Mouse (Mus musculus): ENCODE measurements around the gene Cga. TPM values are rescaled to one million over a fixed set of nuclear protein-coding genes. Genes with fewer than 3 reads are reported as not detected.
"Not testable (repeated sequence)": the region's sequence is repeated elsewhere in the genome, so short reads cannot be mapped to it uniquely, and the experiment has no call there.

The Cga gene
- polyA plus RNA-seq, 1 experiment from 2014 or later, result not detected

DNA sequence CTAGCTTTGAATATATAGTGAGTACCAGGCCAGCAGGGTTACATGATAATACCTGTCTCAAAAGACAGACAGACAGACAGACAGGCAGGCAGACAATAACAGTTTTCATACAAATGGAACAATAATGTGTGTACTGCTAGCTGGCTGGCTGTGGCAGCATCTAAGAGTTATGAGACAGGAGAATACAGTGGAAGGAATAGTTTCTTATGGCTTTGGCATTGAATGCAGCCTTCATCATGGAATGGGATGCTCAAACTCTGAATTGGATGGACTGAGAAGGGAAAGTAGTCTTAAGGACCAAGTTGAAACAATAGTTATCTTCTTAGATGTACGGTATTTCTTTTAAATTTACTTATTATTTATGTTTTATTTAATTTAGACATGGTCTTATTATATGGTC, 5.7 kb downstream of the Cga start:
- Histone ChIP-seq H3K4me3 (ENCODE audit: low read depth, low read length) (no peak overlapping the region), H3K9ac (ENCODE audit: low read depth, low read length) (no peak overlapping the region), H3K4me2 (replicated peaks; ENCODE audit: low read depth) (no peak overlapping the region), H3K4me1 (replicated peaks; ENCODE audit: control insufficient read depth, insufficient read depth, low read length) (no peaks in the 10 kb centered on the region), H3K27me3 (replicated peaks; ENCODE audit: control insufficient read depth, insufficient read depth, low read length) (no peaks in the 10 kb centered on the region), H3K9me3 (ENCODE audit: control insufficient read depth) (no peaks in the 10 kb centered on the region), H3K27ac (ENCODE audit: low read depth, low read length) (no peak overlapping the region), H3K36me3 (ENCODE audit: control insufficient read depth, insufficient read depth) (no peaks in the 10 kb centered on the region)
- whole genome bisulfite sequencing, result 95% methylated on average over 1 of the region's 1 CpGs
- no peak for TF ChIP-seq CTCF (IDR thresholded peaks at IDR 0.05; ENCODE audit: low read depth)
- ATAC-seq, result no peak

DNA sequence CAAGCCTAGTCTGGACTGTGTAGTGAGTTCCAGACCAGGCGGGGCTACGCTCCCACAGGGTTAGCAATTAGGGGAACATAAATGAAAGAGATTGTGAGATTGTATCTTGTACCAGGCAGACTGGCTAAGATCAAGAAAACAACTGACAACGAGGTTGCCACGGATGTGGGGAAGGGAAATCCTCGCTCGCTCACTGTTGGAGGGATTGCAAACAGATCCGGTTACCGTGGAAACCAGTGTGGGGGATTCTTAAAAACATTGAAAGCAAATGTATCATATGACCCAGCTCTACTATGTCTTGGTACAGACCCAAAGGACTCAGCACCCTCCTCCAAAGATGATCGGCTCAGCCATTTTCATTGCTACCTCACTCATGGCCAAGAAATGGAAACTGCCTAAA, 6.6 kb downstream of the Cga start:
- no peak for ATAC-seq
- Histone ChIP-seq H3K27ac (ENCODE audit: low read depth, low read length) (no peak overlapping the region), H3K9me3 (ENCODE audit: control insufficient read depth) (no peaks in the 10 kb centered on the region), H3K4me2 (replicated peaks; ENCODE audit: low read depth) (no peak overlapping the region), H3K36me3 (ENCODE audit: control insufficient read depth, insufficient read depth) (no peaks in the 10 kb centered on the region), H3K4me3 (ENCODE audit: low read depth, low read length) (no peak overlapping the region), H3K27me3 (replicated peaks; ENCODE audit: control insufficient read depth, insufficient read depth, low read length) (no peaks in the 10 kb centered on the region), H3K4me1 (replicated peaks; ENCODE audit: control insufficient read depth, insufficient read depth, low read length) (no peaks in the 10 kb centered on the region), H3K9ac (ENCODE audit: low read depth, low read length) (no peak overlapping the region)
- WGBS, result 46% methylated on average over 9 of the region's 9 CpGs
- TF ChIP-seq CTCF (IDR thresholded peaks at IDR 0.05; ENCODE audit: low read depth), result no peak

DNA sequence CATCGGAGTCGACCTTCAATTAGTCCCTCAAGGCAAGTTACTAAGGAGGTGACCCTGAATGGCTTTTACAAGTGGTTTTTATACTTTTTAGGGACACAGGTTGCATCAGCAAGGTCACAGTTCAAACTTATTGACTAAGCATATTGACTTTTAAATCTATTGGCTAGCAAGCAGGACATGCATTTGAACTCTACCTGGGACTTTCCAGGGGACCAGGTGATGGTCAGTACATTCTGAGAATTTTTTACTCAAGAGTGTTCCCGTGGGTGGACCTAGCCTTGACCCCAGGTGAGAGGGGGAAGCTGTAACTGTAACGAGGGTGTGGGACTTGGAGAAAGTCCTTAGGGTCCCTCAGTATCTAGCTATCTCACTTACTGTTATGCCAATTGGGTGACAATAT, 7.6 kb downstream of the Cga start:
- Histone ChIP-seq H3K9ac (ENCODE audit: low read depth, low read length) (no peak overlapping the region), H3K4me3 (ENCODE audit: low read depth, low read length) (no peak overlapping the region), H3K27ac (ENCODE audit: low read depth, low read length) (no peak overlapping the region), H3K4me2 (replicated peaks; ENCODE audit: low read depth) (no peak overlapping the region), H3K9me3 (ENCODE audit: control insufficient read depth) (no peaks in the 10 kb centered on the region), H3K27me3 (replicated peaks; ENCODE audit: control insufficient read depth, insufficient read depth, low read length) (no peaks in the 10 kb centered on the region), H3K4me1 (replicated peaks; ENCODE audit: control insufficient read depth, insufficient read depth, low read length) (no peaks in the 10 kb centered on the region), H3K36me3 (ENCODE audit: control insufficient read depth, insufficient read depth) (no peaks in the 10 kb centered on the region)
- no peak for TF ChIP-seq CTCF (IDR thresholded peaks at IDR 0.05; ENCODE audit: low read depth)
- ATAC-seq, result no peak
- 65% methylated on average over 4 of the region's 4 CpGs for WGBS

DNA sequence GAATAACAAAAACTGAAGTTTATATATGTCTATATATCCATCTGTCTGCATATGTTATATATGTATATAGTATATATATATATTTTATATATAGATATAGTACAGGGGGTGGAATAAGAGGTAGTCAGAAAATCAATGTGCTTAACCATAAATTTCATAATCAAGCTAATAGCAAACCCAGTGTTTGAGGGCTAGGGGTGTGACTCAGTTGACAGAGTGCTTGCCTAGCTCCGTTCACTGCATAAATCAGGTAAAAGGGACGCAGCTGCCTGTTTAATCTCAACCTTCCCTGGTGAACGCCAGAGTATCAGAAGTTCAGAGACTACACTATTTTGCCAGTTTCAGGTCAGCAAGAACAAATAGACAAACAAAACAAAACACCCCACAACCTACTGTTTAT, 8.0 kb downstream of the Cga start:
- 35% methylated on average over 3 of the region's 3 CpGs for WGBS
- H3K27me3 ChIP-seq (replicated peaks; ENCODE audit: control insufficient read depth, insufficient read depth, low read length); H3K27ac ChIP-seq (ENCODE audit: low read depth, low read length); H3K4me1 ChIP-seq (replicated peaks; ENCODE audit: control insufficient read depth, insufficient read depth, low read length); H3K9ac ChIP-seq (ENCODE audit: low read depth, low read length); H3K36me3 ChIP-seq (ENCODE audit: control insufficient read depth, insufficient read depth); ATAC-seq; H3K9me3 ChIP-seq (ENCODE audit: control insufficient read depth); H3K4me3 ChIP-seq (ENCODE audit: low read depth, low read length); H3K4me2 ChIP-seq (replicated peaks; ENCODE audit: low read depth): not testable (repeated sequence)

DNA sequence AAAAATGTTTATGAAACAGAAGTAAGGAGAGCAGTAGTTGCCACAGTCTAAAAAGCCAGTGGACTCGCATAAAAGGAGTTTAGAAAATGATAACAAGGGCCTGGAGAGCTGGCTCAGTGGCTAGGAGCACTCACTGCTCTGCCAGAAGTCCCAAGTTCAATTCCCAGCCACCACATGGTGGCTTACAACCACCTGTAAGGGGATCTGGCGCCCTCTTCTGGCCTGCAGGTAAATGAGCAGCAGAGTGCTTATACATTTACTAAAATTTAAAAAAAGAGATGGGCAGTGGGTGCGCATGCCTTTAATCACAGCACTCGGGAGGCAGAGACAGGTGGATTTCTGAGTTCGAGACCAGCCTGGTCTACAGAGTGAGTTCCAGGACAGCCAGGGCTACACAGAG, 11.8 kb downstream of the Cga start:
- Histone ChIP-seq H3K9ac (ENCODE audit: low read depth, low read length) (no peak overlapping the region), H3K4me3 (ENCODE audit: low read depth, low read length) (no peak overlapping the region), H3K9me3 (ENCODE audit: control insufficient read depth) (no peaks in the 10 kb centered on the region), H3K27me3 (replicated peaks; ENCODE audit: control insufficient read depth, insufficient read depth, low read length) (no peaks in the 10 kb centered on the region), H3K4me2 (replicated peaks; ENCODE audit: low read depth) (no peak overlapping the region), H3K27ac (ENCODE audit: low read depth, low read length) (no peak overlapping the region), H3K36me3 (ENCODE audit: control insufficient read depth, insufficient read depth) (no peaks in the 10 kb centered on the region), H3K4me1 (replicated peaks; ENCODE audit: control insufficient read depth, insufficient read depth, low read length) (no peaks in the 10 kb centered on the region)
- 75% methylated on average over 5 of the region's 5 CpGs for WGBS
- ATAC-seq, result no peak
- peak; percentile 66 for TF ChIP-seq CTCF (IDR thresholded peaks at IDR 0.05; ENCODE audit: low read depth)

DNA sequence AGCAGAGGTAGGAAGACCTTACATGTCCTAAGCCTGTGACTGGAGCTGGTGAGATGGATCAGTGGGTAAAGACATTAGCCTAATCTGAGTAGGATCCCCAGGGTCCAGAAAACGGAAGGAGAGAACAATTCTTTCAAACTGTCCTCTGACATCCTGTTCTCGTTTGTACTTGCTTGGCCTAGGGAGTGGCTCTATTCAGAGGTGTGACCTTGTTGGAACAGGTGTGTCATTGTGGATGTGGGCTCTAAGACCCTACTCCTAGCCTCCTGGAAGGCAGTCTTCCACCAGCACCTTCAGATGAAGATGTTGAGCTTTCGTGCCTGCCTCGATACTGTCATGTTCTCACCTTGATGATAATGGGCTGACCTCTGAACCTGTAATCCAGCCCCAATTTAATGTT, 12.6 kb downstream of the Cga start:
- Histone ChIP-seq H3K4me2 (replicated peaks; ENCODE audit: low read depth) (no peak overlapping the region), H3K9ac (ENCODE audit: low read depth, low read length) (no peak overlapping the region), H3K27ac (ENCODE audit: low read depth, low read length) (no peak overlapping the region), H3K4me3 (ENCODE audit: low read depth, low read length) (no peak overlapping the region), H3K27me3 (replicated peaks; ENCODE audit: control insufficient read depth, insufficient read depth, low read length) (no peaks in the 10 kb centered on the region), H3K36me3 (ENCODE audit: control insufficient read depth, insufficient read depth) (no peaks in the 10 kb centered on the region), H3K4me1 (replicated peaks; ENCODE audit: control insufficient read depth, insufficient read depth, low read length) (no peaks in the 10 kb centered on the region), H3K9me3 (ENCODE audit: control insufficient read depth) (no peaks in the 10 kb centered on the region)
- no peak for TF ChIP-seq CTCF (IDR thresholded peaks at IDR 0.05; ENCODE audit: low read depth)
- no peak for ATAC-seq
- 83% methylated on average over 4 of the region's 4 CpGs for WGBS

DNA sequence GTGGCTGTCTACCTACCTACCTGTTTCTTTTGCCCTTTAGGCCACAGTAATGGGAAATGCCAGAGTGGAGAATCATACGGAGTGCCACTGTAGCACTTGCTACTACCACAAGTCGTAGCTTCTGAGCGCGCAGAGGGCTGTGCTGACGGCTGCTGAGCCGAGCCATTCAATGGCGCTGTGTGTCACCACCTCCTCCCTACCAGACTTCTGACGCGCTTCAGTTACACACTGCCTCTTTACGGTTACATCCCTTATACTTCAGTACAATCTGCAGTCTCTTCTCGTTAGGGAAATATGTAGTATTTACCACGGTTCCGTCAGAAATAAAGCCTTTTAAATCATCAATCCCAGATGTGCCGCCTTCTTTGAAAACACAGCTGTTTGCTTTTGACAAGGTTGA, 13.4 kb downstream of the Cga start:
- ATAC-seq, result no peak
- no peaks in the 10 kb centered on the region for H3K27me3 ChIP-seq (replicated peaks; ENCODE audit: control insufficient read depth, insufficient read depth, low read length)
- no peak overlapping the region for H3K4me3 ChIP-seq (ENCODE audit: low read depth, low read length)
- H3K9me3 ChIP-seq (ENCODE audit: control insufficient read depth), result no peaks in the 10 kb centered on the region
- no peak overlapping the region for H3K9ac ChIP-seq (ENCODE audit: low read depth, low read length)
- no peak overlapping the region for H3K27ac ChIP-seq (ENCODE audit: low read depth, low read length)
- H3K4me1 ChIP-seq (replicated peaks; ENCODE audit: control insufficient read depth, insufficient read depth, low read length), result no peaks in the 10 kb centered on the region
- H3K36me3 ChIP-seq (ENCODE audit: control insufficient read depth, insufficient read depth), result no peaks in the 10 kb centered on the region
- TF ChIP-seq CTCF (IDR thresholded peaks at IDR 0.05; ENCODE audit: low read depth), result no peak
- no peak overlapping the region for H3K4me2 ChIP-seq (replicated peaks; ENCODE audit: low read depth)
- 62% methylated on average over 14 of the region's 14 CpGs for WGBS

All from intestine, postnatal 0 days (tissue).